Mouse (Mus musculus) adipocyte (in vitro differentiated cells): ENCODE data around the gene Wrap73.
A peak's percentile ranks its signal among the peaks of the same experiment; 100 is the strongest.

Experiments used
- DNase-seq: peaks from one replicate; pipeline ENCODE4 v3.0.0-alpha.2; 2016; ENCODE audit warnings: low spot score

Gene Wrap73

DNA sequence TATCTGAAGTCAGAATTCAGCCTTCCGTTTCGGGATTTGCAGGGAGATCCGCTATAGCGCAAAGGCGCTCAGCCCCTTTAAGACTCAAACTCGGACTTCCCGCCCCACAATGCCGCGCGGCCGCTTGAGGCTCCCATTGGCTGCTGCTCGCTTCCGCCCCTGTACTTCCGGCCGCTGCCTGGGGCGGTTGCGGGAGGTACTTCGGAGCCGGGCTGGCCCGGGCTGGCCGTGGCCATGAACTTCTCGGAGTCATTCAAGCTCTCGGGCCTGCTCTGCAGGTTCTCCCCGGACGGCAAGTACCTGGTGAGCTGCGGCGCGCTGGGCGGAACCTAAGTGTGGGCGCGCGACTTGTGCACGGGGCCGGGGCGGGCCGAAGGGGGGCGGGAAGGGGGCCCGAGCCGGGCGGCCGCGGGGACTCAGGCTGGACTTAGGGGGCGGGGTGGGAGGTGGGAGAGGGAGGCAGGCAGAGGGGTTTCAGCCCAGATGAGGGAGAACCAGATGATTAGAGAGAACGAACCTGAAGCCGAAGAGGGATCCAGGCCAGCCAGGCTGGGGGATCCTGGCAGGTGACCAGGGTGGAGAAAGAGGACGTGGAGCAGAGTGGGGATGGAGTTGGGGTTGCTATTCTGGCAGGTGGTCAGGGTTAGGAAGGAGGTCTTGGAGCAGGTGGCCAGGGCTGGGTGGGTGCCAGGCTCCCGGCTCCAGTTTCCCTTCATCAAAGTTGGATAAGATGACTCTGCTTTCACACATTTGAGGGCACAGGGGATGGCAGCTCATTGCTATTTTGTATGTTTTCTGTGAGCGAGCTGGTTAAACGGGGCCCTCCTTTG lies at the start of gene Wrap73:
TSS of gene Wrap73 (plus strand) at position 162 of the 830 bp plus-strand sequence.
- DNase-seq = peak; percentile 84

DNA sequence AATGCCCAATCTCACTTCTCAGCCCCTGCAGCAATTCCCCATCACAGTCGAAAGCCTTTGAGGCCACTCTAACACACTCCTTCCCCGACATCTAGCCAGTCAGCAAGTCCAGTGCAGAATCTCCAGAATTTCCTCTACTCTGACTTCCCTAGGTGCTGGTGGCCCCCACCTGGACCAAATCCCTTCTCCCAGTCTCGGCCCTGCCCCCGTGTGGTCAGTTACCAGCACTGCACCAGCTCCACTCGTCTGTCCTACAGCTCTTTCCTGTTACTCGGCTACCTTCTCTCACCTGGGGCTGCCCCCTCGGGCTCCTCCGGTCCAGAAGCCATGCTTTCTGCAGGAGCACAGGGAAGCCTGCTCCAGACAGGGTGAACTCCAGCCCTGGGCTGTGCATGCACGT lies 49.0 kb upstream of the Wrap73 start:
- DNase-seq = peak; percentile 31

DNA sequence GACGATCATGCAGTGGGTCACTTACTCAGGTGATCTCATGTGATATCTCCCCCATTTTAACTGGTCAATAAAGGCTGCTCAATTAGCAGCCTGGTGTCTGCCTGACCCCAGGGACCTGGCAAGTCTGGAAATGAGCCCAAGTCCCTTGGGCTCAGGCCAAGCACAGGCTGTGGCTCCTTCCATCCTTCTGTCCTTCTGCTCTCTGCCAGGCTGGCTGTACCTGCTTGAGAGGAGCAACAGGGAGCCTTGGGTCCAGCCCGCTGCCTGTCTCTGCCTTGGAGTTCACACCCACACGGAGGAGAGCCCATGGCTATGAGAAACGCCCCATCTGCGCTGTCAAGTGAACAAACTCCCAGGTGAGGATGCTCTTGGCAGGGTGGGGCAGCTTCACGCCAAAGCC lies 46.1 kb upstream of the Wrap73 start:
- no peak for DNase-seq

DNA sequence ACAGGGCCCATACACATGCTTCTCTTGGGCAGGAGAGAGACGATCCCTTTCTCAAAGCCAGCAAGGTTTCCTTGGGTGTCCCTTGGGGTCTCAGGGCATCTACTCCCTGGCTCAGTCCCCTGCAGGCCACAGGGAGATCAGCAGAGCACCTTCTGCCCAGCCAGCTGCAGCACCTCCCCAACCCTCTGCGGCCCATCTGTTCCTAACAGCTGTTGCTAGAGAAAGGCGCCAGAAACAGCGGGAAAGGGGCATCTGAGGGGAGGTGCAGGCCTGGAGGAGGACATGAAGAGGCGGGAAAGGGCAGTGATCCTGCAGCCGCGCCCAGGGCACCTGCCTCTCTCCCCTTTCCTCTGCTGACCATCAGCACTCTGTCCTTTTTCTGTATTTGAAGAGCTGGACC lies 42.8 kb upstream of the Wrap73 start:
- DNase-seq = no peak

DNA sequence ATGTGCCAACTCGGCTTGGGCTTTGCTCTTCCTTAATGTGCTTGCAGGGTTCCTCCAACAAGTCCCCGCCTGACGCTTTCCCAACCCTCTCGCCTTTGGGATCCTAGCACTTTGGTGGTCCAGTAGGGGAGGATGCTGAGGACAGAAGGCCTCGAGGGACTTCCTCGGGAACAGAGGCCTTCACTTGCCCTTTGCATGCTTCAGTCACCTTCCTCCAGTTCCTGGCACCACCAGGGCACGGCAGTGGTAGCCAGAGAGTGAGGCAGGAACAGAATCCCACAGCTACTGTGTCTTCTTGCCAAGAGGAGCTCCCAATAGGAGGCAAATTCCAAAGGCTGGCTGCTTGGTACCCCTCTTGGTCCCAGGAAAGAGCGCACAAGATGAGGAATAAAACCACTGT lies 38.8 kb upstream of the Wrap73 start:
- DNase-seq = no peak

DNA sequence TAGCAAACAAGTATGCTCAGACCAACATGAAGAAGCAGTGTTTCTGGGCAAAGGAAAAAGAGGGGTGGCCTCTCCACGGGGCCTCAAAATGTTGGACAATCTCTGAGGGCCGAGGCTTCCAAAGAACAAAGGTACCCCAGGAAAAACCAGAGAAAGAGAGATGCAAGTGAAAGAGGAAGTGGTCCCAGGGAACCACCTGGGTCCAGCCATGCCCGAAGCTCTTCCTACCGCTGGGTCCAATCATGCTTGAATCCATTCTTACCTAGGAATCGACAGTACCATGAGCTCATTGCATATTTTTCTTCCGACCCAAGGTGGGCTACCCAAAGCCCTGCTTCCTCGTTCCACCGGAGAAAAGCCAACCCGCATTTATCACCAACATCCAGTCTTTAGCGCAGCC lies 38.3 kb upstream of the Wrap73 start:
- no peak for DNase-seq

DNA sequence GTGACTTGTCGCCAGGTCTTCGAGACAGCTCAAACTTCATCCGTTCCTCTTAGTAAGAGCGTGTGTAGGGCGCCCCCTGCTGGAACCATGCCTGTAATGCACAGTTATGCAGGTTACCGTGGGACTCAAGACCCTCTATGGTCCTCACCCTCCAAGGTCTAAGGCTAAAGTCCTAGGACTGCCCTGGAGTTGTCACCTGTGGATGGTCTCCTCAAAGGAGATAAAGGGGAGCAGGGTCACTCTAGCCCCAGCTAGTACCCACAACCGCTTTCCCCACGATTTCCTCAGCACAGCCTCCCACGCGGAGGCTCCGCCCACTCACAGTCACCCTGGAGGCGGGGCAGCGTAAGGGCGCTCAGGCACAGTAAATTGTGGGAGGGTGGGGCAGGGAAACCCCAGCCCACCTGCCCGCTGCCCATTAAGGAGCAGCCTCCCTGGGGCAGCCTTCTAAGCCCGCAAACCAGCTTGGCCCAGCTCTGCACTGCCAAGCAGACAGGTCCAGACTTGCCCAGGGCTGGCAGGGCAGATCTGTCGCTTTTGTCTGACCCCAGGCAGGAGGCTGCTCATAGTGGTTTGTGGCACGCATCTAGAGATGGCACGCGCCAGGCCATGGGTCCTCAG lies 36.7 kb upstream of the Wrap73 start:
- DNase-seq = peak; percentile 33

DNA sequence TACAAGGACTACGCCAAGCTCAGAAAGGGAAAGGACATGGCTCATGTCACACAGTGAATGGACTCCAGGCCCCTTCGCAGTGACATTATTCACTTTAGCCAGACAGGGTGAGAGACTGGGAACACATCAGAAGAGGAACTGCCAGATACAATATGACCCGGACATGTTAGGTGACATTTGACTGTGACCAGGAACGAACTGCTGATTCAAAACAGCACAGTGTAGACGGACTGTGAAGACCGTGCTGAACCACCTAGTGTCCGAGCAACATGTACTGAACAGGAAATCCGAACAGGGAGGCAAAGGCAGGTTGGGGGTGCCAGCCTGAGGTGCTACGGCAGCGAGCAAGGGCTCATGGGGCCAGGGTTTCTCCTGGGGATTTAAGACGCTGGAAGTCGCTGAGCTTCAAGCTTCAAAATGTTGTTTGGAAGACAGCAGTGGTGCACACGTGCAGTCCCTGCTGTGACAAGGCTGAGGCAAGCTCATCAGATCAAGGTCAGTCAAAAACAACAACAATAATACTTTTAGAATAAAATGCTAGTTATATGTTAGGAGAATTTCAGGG lies 35.6 kb upstream of the Wrap73 start:
- no peak for DNase-seq

DNA sequence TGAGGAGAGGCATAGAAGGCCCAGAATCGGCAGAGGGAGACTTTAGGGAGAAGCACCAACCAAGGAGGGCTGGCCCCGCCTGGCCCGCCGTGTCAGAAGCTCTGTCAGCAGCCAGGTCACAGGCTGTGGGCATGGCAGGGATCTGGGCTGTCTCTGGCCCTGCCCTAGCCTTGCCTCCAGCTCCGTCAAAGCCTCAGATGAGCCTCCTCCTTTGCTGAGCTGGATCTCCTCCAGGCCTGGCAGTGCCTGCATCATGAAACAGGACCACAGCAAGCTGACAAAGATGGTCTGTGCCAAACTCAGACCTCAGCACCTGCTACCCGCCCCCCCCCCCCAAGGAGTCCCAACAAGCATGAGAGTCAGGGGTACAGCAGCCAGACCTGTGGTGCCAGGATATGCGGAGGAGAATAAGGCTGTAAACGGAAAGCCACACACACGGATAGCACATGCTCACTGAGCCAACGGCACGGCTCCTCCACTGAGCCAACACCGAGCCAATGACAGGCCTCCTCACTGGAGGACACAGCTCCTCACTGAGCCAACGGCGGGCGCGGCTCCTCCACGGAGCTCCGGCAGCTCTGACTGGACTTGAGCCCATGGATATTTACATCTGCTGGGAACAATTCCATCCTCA lies 32.8 kb upstream of the Wrap73 start:
- DNase-seq = no peak

DNA sequence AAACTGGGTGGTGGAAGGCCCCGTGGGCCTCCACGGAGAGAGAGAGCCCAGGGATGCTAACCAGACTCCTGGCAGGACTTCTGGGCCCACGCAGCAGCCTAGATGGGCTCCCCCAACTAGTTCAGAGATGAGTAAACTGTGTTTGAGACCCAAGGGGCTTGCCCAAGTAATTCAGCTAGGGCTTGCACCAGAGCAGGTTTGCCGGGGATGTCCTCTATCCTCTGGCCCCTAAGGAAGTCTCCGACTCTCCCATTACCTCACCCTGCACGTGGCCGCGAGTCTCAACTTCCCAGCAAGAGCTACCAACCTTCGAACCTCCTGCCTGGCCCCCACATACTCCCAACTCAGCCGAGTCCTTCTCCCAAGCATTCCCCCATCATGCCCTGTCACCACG lies 32.3 kb upstream of the Wrap73 start:
- DNase-seq = no peak

DNA sequence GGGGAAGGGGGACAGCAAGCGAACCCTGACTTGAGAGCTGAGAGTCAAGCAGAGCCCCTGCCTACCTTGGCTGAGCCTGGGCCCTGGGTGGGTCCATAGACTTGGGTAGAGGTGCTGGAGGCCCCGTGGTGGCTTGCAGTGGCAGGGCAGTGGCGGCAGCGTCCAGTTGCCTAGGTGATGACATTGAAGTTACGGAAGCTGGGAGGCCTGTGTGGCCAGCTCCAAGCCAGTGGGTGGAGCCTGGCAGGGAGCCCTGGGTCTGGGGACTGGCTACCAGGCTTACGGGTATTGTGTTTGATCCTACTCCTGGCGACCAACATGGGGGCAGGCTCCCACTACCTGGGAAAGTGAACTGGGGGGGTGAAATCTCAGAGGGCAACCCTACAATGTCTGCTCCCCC lies 25.8 kb upstream of the Wrap73 start:
- DNase-seq = no peak

DNA sequence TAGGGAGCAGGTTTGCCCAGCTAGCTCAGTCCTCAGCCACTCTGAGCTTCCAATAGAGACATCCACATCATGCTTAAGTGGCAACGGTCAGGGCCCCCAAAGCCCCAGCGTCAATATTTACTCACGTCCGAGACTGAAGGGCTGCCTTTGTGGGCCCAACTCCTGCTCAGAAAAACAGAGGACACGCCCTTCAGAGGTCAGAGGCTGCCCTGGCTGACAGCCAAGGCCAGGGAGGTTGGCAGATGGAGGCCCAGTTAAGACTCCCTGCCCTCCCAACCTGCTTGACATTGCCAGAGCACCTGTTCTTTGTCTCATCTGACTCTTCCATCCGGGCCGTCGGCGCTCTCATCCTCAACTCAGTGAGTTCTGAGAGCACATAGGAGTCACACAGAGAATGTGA lies 23.4 kb upstream of the Wrap73 start:
- no peak for DNase-seq

DNA sequence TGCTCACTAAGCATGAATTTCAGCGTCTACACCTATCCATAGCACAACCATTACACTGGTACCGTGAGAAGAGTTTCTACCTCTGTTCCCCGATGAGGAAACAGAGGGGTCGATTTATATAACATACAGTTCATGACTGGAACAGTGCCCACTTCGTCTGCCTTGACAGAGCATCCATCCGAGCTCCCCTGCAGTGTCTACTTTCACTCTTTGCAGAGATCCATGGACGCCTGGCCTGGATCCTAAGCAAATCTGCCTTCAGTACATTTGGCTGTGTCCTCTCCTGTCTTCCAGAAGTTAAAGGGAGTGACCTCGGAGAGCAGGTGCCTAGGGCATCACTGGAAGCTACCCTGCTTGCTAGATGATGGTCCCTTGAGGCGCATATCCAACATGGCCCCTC lies 23.0 kb upstream of the Wrap73 start:
- DNase-seq = no peak

DNA sequence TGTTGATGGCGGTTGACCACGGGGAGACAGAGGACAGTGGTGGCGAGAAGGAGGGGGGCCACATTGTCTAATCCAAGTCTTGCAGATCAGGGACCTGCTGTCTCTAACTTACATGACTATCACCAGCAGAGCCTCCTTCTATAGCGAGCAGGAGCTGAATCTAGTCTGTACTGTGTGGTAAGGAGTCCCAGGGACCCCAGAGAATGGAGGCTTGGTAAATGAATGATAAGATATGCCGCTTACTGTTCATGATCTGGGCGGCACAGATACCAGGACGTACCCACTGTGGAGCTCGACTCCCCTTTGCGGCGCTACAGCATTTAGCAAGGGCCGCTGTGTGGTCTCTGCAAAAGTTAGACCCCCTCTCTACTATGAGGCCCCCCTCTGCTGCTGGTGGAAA lies 20.4 kb upstream of the Wrap73 start:
- no peak for DNase-seq

DNA sequence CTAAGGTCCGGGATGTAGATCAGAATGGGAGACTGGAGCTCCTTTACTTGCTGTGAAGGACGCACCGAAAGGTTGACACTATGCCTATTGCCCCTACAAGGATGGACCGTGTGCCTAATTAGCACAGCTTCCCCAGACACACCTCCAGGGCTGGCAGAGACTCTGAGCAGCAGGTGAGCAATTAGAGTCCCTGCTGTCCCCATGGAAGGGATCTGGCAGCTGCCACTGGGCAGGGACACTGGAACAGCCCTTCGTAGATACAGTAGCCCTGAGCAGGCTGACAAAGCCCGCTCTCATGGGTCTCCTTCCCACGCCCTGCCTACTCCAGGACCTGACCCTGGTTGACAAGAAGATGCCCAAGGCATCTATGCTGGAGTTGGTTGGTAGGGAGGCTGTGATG lies 19.8 kb upstream of the Wrap73 start:
- DNase-seq = no peak

DNA sequence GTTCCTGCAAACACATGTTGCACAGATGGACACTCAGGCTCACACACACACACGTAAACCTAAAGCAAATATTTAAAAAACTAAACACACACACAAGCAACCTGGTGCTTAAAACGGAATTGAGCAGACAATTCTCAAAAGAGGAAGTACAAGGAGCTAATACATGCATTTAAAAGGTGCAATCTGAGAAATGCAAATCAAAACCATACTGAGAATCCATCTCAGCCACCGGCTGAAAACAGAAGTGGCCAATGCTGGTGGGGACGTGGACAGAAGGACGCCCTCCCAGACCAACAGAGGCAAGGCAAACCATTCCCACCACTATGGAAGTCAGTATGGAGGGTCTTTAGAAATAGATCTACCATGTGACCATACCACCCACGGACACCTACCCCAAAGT lies 18.6 kb upstream of the Wrap73 start:
- no peak for DNase-seq

DNA sequence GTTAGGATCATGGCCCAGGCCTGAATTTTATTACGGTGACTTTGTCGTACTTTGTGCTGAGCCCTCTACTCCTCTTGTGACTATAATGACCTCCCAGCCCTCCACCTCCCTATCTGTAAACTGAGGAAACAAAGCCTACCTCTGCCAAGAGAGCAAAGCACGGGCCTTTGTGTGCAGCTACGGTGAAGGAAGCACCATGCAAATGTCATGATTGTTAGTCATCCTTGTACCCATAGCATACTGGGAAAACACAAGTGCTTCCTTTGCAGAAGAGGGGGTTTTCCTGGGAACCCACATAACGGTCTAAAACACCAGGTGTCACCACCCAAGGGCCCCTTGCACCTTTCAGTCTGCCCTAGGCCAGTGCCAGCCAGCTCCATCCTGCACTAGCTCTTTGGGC lies 17.0 kb upstream of the Wrap73 start:
- DNase-seq = no peak

DNA sequence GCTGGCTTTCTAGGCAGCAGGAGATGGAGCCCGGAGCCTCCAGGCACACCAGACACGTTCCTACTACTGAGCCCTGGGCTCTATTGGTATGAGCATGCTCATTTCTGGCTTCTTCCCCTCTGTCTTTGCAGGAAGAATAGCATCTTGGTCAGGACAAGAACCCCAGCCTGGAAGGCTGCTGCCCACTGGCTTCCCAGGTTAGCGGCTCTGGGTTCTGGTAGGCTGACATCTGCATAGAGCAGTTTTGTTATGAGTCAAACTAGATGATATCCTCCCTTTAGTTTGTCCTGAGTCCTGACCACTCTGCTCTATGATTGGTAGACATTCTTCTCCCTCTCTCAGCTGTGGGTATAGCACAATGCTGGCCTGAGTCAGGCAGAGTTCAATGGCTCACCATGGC lies 14.9 kb upstream of the Wrap73 start:
- DNase-seq = no peak

DNA sequence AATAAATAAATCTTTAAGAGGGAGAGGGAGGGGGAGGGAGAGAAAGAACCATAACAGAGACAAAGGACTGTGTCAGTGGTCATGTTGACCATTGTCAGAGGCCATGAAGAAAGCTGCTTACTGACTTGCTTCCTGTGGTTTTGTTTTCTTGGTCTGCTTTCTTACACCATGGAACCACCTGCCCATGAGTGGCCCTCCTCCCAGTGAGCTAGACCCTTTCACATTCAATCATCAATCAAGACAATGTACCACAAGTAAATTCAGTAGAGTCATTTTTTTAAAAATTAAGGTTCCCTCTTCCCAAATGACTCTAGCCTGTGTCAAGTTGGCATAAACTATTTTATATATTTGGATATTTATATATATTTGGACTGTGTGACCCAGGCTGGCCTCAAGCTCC lies 12.2 kb upstream of the Wrap73 start:
- no peak for DNase-seq

DNA sequence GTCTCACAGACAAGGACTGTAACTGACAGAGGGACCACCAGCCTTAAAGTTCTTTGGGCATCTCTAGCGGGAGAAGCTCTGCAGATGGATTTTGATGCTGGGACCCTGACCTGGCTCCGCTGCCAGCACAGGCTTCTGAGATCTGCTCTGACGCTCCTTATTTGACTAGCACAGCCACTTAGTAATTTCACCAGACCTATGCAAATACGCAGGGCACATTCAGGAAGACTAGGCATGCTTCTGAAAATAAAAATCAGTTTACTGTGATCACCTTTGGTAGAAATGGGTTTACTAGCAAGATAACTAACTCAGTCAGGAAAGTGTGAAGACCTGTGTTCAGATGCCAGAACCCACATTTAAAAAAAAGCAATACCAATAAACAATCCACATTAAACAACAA lies 10.3 kb upstream of the Wrap73 start:
- no peak for DNase-seq

DNA sequence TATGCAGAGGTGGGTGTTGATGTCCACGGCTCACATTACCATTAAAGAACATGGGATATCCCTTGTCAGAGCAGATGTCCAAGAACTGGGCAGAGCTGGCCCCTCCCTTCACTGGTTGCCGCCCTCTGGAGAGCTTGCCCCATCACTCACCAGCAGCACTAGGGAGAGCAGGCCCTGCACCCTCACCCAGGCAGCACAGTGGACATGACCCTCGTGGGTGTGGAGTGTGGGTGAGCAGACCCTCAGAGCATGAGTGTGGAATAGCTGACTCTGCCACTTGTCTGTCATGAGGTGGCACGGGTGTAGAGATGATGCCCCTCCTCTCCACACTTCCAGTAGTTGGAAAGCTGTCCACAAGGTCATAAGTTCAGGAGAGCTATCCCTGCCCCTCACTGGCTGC lies 7.4 kb upstream of the Wrap73 start:
- no peak for DNase-seq

DNA sequence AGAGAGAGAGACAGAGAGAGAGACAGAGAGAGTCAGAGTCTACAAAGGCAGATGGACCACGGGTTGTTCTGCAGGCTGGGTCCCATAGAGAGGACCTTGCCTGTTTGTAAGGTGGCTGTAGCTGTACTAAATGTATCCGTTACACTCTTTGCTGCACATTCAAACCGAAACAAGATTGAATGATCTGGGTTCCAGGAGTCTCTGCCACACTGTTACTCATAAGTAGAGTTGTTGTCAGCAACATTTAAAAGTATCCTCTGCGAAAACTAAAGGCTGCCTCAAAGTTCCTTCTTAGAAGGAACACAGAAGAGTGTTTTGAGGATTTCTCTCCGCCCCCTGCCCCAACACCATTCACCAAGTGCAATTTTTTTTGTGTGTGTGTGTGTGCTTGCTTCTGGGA lies 5.0 kb upstream of the Wrap73 start:
- no peak for DNase-seq

DNA sequence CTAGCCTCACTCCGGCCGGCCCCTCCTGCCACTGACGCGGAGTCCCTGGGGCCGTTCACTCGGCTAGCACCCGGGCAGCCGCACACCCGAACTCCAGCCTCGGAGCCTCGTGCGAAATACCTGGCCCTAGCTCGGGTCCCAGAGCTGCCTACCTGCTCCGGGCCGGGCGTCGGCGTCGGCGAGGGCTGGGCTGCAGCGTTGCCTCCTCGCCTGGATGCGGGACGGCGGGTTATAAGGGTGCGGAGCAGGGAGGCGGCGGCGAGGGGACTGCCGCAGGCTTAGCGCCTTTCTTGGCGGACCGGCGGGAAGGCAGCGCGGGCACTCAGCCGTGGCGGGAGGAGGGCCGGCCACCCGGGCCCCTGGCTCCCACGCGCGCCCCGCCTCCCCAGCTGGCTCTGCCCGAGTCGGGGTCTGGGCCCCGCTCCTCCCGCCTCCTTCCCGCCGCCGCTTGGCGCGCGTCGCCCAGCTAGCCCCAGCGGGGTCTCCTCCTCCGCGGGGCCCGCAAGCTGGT lies 2.4 kb upstream of the Wrap73 start:
- no peak for DNase-seq

DNA sequence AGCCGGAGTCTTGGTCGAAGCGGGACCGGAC lies 2.2 kb upstream of the Wrap73 start, which contains the start of gene Trp73:
TSS of gene Trp73 (minus strand) at position 27 of the 31 bp plus-strand sequence.
- DNase-seq = no peak
